Mouse (Mus musculus) urinary bladder, postnatal 25 days (tissue): ENCODE data around the gene Olfr1179.
"Not testable (repeated sequence)": the region's sequence is repeated elsewhere in the genome, so short reads cannot be mapped to it uniquely, and the experiment has no call there.

Experiments used
- DNase-seq: peaks from one replicate; pipeline ENCODE4 v3.0.0; 2022; ENCODE audit warnings: low spot score

The Olfr1179 gene

DNA sequence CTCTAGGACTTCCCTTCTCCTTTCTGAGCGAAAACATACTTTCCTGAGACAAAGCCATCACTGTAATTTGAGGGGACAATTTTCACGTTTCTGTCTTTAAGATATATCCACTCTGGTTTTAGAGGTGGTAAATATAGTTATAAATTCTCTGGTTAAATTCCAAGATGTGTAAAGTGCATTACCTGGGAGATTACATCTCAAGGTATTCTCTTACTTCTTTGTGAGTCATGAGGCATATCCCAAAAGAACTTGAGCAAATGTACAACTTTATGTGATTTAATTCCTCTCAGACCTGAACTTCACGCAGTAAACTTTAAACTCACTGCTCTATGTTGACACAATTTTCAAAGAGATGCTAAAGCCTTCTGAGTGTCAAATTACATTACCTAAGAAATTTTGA, at the start of gene Olfr1179:
Olfr1179 (minus strand) TSS at position 101 of the 400 bp plus-strand sequence.
- no peak for DNase-seq

DNA sequence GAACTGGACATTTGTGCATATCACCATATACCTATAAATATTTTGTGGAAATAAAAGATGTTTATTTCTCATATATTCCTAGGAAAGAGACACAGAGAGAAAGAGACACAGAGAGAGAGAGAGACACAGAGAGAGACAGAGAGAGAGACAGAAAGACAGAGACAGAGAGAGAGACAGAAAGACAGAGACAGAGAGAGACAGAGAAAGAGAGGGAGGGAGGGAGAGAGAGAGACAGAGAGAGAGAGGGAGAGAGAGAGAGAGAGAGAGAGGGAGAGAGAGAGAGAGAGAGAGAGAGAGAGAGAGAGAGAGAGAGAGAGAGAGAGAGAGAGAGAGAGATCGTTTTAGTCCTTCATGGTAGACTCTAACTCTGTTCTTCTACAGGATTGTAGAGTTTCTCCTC, 48.3 kb upstream of the Olfr1179 start, which contains the start of gene Olfr1183:
Olfr1183 (plus strand) TSS at position 301 of the 400 bp plus-strand sequence.
- DNase-seq, result not testable (repeated sequence)

DNA sequence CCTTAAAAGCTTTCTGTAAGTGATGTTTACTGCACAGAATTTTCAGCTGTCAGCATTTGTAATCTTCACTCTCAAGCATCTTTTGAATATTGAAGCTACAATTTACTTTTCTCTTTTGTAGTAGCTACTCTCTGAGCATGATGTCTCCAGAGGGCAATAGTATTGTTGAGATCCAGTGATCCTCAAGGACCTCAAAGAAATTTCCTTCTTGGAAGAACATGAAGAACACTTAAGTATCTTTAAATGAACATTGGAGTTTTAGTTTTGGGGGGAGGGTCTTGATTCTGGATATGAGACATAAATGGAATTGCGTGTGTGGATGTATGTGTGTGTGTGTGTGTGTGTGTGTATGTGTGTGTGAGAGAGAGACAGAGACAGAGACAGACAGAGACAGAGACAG, 42.8 kb upstream of the Olfr1179 start, which contains the start of gene Gm13757:
Gm13757 (minus strand) TSS at position 101 of the 400 bp plus-strand sequence.
- DNase-seq, result no peak

DNA sequence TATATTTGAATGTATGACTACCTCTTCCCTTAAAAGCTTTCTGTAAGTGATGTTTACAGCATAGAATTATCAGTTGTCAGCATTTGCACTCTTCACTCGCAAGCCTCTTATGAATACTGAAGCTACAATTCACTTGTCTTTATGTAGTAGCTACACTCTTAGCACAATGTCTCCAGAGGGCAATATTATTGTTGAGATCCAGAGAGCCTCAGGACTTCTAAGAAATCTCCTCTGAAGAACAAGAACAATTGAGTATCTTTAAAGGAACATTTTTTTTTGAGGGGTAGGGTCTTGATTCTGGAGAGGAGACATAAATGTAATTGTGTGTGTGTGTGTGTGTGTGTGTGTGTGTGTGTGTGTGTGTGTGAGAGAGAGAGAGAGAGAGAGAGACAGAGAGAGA, 19.8 kb upstream of the Olfr1179 start, which contains the start of gene Olfr1181:
Olfr1181 (minus strand) TSS at position 101 of the 400 bp plus-strand sequence.
- DNase-seq, result no peak

DNA sequence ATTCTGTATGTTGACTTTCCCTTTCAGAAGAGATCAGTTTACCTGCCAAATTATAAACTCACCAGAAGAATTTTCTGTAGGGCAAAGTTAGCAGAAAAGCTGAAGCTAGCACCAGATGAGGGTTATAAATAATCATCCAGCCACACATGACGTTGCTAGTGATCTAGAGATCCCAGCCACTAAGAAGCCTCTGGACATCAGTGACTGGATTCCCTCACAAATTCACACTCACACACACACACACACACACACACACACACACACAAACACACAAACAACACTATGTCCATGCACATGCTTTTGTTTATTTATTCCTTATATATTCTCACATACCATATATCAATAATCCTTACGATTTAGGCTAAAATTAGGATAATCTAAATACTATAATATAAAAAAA, 12.8 kb upstream of the Olfr1179 start, which contains the start of gene Olfr1180:
Olfr1180 (minus strand) TSS at position 101 of the 400 bp plus-strand sequence.
- DNase-seq, result no peak

DNA sequence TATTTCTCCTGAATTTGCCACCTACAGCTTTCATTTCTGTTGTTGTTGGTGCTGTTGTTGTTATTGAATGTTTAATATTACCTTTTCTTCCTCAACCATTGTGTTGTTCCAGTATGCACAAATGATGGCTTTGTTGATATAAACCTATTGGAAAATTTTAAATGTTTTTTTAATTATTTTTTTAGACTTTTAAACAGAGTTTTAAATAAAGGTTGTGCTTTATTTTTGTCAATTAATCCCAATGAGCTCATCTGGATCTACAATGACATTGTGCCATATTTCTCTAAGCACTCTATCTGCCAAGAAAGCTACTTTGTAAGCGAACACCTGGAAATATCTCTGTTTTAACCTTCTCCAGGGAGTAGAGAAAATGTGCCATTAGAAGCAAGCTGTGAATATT, 19.5 kb downstream of the Olfr1179 start, which contains the start of gene Olfr1178:
Olfr1178 (plus strand) TSS at position 301 of the 400 bp plus-strand sequence.
- no peak for DNase-seq

DNA sequence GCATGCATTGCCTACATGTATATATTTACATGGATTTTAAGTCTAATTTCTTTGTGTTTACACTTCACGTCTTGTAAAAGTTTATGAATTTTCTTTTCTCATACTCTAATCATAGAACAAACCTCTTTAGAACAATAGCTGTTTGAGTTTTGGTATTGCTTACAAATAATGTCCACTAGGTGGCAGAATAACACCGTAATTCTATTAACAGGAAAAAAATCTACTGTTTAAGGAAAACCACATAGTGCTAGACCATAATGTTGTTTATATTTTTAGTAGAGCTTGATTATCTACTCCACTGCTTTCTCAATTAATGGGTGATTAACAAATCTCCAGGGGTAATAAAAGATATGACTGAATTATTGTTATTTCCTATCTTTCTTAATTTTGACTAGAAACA, 49.9 kb downstream of the Olfr1179 start:
- DNase-seq, result no peak
